Mouse (Mus musculus): ENCODE measurements around the gene Khk.

Khk gene

GRCm38 (mm10) chr5:30943004-30943403 lies 21.8 kb downstream of the Khk start:
- DNase-seq = peak; percentile 26

DNA sequence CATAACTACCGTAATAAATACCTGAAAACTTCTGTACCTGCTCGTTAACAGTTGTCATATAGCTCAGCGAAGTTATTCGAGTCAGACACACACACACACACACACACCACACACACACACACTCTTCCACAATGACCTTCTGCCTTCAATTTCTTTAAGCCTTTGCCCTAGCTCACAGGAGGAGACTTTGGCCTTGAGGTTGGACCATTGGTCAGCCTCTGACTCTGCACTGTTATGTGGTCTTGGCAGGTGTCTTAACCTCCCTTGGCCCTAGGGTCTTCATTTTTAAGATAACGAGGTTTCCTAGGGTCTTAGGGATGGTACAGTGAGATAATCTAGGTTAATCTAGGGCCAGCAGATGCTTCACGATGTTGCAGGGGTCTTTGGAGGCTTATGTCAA lies 23.1 kb downstream of the Khk start:
- no peak for DNase-seq

DNA sequence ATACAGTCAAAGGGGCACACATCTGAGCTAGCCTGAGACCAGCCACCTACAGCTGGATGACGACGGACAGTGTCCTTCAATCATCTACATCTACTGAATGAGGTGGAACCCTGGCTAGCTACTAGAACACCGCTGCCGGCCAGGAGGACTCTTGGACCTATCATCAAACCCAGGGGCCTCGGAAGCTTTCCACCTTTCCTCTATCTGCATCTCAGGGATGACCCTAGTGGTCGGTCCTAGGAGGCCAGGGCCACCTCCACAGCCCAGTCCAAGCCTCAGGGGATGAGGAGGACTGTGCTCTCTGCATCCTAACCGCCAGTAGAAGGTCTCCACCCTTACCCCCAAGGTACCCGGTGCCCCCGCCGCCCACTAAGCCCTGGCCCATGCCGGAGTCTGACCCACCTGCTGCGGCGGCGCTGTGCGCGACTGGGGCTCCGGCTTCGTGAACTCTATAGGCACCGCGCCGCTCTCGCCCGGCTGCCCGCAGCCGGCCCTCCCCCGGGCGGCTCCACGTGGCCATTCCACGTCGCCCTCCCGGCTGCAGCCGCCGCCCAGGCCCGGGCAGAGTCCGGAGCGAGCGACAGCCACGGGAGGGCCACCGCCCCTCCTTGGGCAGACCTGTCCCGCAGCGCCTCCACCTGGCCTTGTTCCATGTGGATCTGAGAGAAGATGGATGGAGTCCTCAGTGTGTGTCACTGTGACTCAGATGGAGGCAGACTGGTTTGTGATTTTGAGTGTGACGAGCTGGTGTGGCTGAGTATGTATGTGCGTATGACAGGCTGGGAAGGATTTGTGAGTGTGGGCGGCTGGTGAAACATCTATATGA lies 23.9 kb downstream of the Khk start, which contains the start of gene Cgref1:
Gene Cgref1 (minus strand): TSS at position 636 of the 826 bp plus-strand sequence.
- DNase-seq = peak; percentile 71

DNA sequence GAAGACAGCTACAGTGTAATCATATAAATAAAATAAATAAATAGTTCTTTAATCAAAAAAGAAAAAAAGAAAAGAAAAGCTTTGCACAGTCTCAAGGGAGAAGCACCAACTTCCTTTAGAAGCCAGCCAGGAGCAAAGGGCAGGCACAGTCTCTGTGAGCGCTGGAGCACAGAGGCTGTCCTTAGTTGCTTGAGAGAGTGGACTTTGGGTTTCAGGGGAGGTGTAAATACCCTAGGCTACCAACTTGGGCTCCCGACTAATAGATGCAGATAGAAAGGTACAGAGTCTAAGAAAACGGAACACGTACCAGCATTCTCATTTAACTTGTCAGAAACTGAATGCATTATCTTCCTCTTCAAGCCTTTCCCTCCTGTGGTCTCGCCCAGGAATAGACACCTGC lies 27.4 kb downstream of the Khk start:
- no peak for DNase-seq

GRCm38 (mm10) chr5:30949654-30950326 lies 28.6 kb downstream of the Khk start:
- peak; percentile 96 for DNase-seq

DNA sequence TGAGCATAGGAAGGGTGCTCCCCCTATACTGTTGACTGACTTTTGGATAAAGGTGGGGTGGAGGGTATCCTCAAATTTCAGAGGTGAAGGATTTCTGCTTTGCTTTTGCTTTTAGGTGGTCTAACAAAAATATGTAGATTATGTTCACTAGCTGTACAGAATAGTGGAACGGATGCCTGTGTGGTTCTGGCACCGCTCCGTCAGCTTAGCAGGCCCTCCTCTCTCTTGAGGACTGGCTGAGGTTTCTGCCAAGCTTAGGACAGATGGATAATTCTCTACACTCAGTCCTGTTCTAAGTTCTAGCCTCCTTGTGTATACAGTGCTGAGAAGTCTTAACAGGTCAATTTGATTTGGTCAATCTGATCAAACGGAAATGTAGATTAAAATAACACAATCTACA lies 29.2 kb downstream of the Khk start:
- DNase-seq = no peak

DNA sequence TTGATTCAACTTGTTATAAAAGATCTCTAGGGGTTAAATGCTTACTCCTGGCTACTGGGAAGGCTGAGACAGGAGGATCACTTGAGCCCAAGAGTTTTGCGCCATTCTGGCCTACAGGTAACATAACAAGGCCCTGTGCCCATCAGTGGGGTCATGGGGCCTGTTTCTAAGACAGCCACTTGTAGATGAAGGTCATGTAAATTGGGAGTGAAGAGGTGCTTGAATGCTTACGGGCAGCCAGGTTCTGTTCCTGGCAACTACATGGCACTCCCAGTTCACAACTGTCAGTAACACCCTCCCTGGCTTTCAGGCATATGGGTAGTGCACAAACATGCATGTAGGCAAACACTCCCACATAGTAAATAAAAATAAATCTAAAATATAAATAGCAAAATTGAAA lies 29.7 kb downstream of the Khk start:
- no peak for DNase-seq

GRCm38 (mm10) chr5:30951706-30952105 lies 30.5 kb downstream of the Khk start:
- DNase-seq = no peak

GRCm38 (mm10) chr5:30952551-30952950 lies 31.3 kb downstream of the Khk start:
- DNase-seq = no peak

- no peak for DNase-seq
Observed at GRCm38 (mm10) chr5:30954065-30954464, 32.8 kb downstream of the Khk start.

- DNase-seq = no peak
Observed at GRCm38 (mm10) chr5:30954556-30954955, 33.3 kb downstream of the Khk start.

DNA sequence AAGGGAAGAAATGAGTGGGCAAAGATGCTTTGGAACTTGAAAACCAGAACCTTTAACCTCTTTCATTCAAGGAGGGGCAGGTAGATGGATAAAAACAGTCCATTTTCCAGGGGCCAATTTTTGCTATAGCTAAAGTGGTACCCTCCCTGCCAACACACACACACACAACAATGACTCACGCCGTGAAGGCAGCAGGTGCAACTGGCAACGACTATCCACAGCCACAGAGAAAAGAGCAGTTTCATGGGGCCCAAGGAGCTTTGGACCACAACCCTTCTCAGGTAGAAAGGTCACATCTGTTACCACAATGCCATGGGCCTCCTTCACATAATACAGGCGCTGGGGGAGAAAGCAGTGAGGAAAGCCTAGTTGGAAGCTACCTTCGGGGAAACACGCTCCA lies 34.5 kb downstream of the Khk start:
- DNase-seq = no peak

GRCm38 (mm10) chr5:30957891-30958290 lies 36.7 kb downstream of the Khk start:
- DNase-seq = no peak

DNA sequence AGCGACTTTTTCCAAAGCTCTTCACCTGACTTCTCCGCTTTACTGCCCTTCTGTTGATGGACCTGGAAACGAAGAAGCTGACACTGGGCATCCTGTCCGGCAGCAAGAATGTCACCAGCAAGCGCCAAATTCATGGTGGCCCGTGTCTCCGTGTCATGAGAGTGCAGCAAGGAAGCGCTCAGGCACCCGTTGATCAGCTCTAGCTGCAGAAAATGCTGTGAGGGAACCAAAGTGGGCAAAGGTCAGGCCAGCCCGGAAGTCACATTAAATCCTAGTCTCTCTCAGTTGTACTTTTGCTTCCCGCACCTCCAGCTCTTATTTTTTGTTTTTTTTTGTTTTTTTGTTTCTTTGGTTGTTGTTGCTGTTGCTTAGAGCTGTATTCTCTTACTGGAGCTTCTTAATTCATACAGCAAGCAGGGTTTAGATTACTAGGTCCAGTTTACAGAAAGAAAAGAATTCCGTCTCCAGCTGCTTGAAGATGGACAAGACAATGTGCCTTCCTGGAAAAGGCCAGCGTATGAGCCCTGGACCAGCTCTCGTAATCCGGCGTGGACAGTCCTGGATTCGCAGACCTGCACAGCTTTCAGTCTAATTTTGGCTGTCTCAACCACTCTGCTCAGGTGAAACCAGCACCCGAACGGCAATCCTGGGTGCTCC lies 38.1 kb downstream of the Khk start:
- peak; percentile 20 for DNase-seq

- peak; percentile 98 for DNase-seq
Observed at GRCm38 (mm10) chr5:30959966-30960501, 38.8 kb downstream of the Khk start, which contains the start of gene Preb. Preb (minus strand) TSS chr5:30960361.

- DNase-seq = no peak
Observed at GRCm38 (mm10) chr5:30960814-30961213, 39.6 kb downstream of the Khk start.

GRCm38 (mm10) chr5:30961545-30962505 lies 40.6 kb downstream of the Khk start:
- DNase-seq = no peak

DNA sequence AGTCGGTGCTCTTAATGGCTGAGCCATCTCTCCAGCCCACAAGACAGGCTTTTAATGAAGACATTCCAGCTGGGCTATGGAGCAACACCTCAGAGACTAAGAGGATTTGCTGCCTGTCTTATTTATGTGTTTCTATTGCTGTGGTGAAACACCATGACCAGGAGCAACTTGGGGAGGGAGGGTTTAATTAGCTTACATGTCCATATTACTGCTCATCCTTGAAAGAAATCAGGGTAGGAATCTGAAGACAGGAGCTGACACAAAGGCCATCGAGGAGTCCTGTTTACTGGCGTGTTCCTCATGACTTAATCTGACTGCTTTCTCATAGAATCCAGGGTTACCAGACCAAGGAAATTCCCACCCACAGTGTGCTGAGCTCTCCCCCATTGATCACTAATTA lies 42.7 kb downstream of the Khk start:
- DNase-seq = no peak

DNA sequence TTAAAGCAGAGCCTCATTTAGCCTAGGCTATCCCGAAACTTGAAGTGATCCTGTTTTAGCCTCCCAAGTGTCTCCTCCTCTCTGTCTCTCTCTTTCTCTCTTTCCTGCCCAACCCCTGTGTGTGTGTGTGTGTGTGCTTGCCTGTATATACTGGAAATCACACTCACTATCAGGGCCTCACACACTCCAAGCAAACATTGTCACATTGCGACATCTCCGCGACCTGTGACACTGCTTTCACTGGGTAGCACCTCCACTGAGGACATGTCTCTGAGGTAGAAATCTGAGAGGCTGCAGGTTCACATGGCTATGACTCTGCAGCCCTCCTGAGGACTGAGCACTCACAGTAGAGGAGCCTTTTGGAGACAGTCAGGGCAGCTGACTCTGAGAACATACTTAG lies 45.0 kb downstream of the Khk start:
- peak; percentile 34 for DNase-seq

- peak; percentile 23 for DNase-seq
Observed at GRCm38 (mm10) chr5:30968416-30968815, 47.2 kb downstream of the Khk start, which contains the start of gene Tcf23. Tcf23 (plus strand) TSS chr5:30968662.

- DNase-seq = no peak
Observed at GRCm38 (mm10) chr5:30969440-30969839, 48.2 kb downstream of the Khk start.

Data from liver (tissue).